Mouse (Mus musculus) forebrain, embryonic 10.5 days (tissue): Measurements from ENCODE around the gene Spdye4a. TPM values are rescaled to one million over a fixed set of nuclear protein-coding genes. Genes with fewer than 3 reads are reported as not detected.
A peak's percentile ranks its signal among the peaks of the same experiment; 100 is the strongest.
"Not testable (repeated sequence)": the region's sequence is repeated elsewhere in the genome, so short reads cannot be mapped to it uniquely, and the experiment has no call there.

ENCODE experiments used
- DNase-seq: peaks from one replicate; pipeline ENCODE4 v3.0.0-alpha.2; 2017; ENCODE audit warnings: low spot score; ENCODE audit errors: extremely low spot score
- H3K27ac ChIP-seq: fragments of 300-500 bp; sonication (generic); 2 replicates; pipeline ENCODE4 v1.5.1; 2016; ENCODE audit warnings: mild to moderate bottlenecking
- H3K27me3 ChIP-seq: fragments of 300-500 bp; sonication (generic); 2 replicates; pipeline ENCODE4 v1.6.1; 2016; ENCODE audit warnings: mild to moderate bottlenecking; ENCODE audit not compliant: poor library complexity, severe bottlenecking
- H3K36me3 ChIP-seq: fragments of 300-500 bp; sonication (generic); replicated peaks from 2 replicates; pipeline ENCODE4 v1.6.1; 2016; ENCODE audit warnings: mild to moderate bottlenecking, moderate library complexity
- H3K4me1 ChIP-seq: fragments of 300-500 bp; sonication (generic); 2 replicates; pipeline ENCODE4 v1.6.1; 2016
- H3K4me3 ChIP-seq: fragments of 300-500 bp; sonication (generic); 2 replicates; pipeline ENCODE4 v1.5.1; 2016; ENCODE audit warnings: mild to moderate bottlenecking, moderate library complexity
- H3K9me3 ChIP-seq: fragments of 300-500 bp; sonication (generic); 2 replicates; pipeline ENCODE4 v1.6.1; 2016; ENCODE audit warnings: mild to moderate bottlenecking, moderate library complexity
- WGBS: fragments of 180-500 bp; shearing (Covaris S2); methylation state at CpG from one replicate; pipeline ENCODE4 v1.1.7; 2016; 5-methylcytosine and 5-hydroxymethylcytosine counted together
- polyA plus RNA-seq: library from polyadenylated mRNA; unstranded; fragments of >200 nt; fragmentation: Nextera tagmentation; extraction: Ambion mirVana; gene quantifications from 2 replicates; pipeline ENCODE4 v1.2.1, GENCODE M21; 2016

Spdye4a gene
- polyA plus RNA-seq, 1 experiment from 2014 or later, result not detected

DNA sequence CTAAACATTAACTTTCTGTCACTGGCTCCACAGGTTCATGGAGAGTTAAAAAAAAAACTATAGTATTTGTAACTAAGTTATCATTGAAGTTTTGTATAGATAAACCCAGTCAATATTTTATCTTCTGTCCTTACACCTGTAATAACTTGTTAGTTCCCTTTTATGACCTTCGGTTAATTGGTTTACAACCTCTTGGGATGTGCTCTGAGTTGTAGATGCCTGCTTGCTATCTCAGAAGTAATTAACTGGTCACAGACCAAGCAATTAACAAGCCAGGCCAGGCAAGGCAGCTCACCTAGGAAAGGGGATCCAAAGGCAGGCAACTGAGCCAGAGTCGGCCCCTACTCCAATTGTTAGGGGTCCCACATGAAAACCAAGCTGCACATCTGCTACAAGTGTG, 12.9 kb downstream of the Spdye4a start:
- Histone ChIP-seq H3K4me1 (no peaks in the 10 kb centered on the region), H3K9me3 (peaks cover 3% of the 10 kb centered on the region), H3K36me3 (no peaks in the 10 kb centered on the region), H3K27ac (no peak overlapping the region), H3K4me3 (no peak overlapping the region), H3K27me3 (no peaks in the 10 kb centered on the region)
- WGBS, result 91% methylated on average over 2 of the region's 2 CpGs
- DNase-seq, result no peak

DNA sequence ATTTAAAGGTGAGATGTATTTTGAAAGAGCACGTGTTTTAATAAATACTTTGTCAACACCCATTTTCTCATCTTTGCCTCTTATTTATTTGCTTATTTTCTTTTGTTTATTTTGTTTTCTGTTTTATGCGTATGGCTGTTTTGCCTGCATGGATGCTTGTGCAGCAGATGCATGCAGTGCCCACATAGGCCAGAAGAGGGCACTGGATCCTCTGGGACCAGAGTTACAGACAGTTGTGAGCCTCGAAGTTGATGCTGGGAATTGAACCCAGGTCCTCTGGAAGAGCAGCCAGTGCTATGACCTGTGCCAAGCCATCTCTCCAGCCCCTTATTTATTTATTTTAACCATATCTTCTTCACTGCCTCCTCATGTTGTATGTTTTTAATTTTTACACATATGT, 21.7 kb downstream of the Spdye4a start:
- no peak for DNase-seq
- H3K4me3 ChIP-seq, result no peak overlapping the region
- no peaks in the 10 kb centered on the region for H3K27me3 ChIP-seq
- H3K36me3 ChIP-seq, result no peaks in the 10 kb centered on the region
- no peaks in the 10 kb centered on the region for H3K4me1 ChIP-seq
- no peak overlapping the region for H3K27ac ChIP-seq
- H3K9me3 ChIP-seq, result peaks cover 16% of the 10 kb centered on the region
- WGBS, result 72% methylated on average over 3 of the region's 3 CpGs

DNA sequence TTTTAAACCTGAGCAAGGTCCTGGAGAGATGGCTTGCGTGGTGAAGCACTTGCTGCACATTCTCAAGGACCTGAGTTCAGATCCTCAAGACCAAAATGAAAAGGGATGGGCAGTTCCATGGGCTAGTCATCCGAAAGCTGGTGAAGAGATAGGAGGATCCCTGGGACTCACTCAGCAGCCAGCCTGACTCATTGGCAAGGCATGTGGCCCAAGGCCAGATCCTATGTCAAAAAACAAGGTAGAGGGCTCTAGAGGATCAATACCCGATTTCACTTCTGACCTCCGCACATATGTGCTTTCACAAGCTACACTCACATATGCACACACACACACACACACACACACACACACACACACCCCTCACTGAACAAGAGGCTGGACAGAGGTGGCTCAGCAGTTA, 30.2 kb downstream of the Spdye4a start:
- Histone ChIP-seq H3K27ac (no peak overlapping the region), H3K4me1 (no peaks in the 10 kb centered on the region), H3K27me3 (no peaks in the 10 kb centered on the region), H3K36me3 (no peaks in the 10 kb centered on the region), H3K4me3 (no peak overlapping the region), H3K9me3 (no peaks in the 10 kb centered on the region)
- DNase-seq, result no peak
- WGBS, result 88% methylated on average over 4 of the region's 4 CpGs

DNA sequence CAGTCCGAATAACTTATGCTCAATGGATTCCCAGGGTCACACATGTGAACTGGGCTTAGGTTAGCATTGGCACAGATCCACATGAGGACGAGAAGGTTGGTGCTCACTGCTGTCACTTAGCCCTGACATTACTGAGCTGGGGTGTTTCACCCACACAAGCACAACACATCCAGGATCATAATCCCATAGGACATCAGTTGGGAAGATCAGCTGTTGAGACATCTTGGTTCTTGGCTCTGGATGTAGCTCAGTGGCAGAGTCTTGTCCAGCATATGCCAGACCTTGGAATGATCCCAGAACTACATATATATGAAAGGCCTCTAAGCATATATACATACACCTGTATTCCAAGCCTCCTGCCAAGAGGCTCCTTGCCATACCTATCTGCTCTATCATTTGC, 31.5 kb downstream of the Spdye4a start:
- H3K36me3 ChIP-seq, result no peaks in the 10 kb centered on the region
- no peaks in the 10 kb centered on the region for H3K4me1 ChIP-seq
- H3K4me3 ChIP-seq, result no peak overlapping the region
- H3K27me3 ChIP-seq, result no peaks in the 10 kb centered on the region
- no peak overlapping the region for H3K27ac ChIP-seq
- DNase-seq, result no peak
- 88% methylated on average over 2 of the region's 2 CpGs for WGBS
- H3K9me3 ChIP-seq, result no peaks in the 10 kb centered on the region

DNA sequence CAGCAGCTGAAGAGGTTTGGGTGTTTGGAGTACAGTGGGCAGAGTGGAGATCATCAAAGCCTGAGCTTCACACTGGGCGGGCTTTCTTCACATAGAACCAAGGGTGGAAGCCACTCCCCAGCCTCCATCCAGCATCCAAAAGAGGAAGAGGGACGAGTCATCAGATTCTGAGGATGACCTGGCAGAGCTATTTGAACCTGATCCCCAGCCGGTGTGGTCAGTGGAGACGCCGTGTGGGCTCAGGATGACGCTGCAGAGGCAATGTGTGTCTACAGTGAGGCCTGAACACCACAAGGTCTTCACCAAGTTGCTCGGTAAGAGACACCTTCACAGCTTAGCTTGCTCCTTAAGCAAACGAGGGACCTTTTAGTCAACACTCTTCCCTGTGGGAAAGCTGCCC, 31.9 kb downstream of the Spdye4a start:
- not testable (repeated sequence) for H3K27ac ChIP-seq, DNase-seq, H3K36me3 ChIP-seq, H3K4me1 ChIP-seq, H3K9me3 ChIP-seq, H3K27me3 ChIP-seq, H3K4me3 ChIP-seq
- 79% methylated on average over 8 of the region's 8 CpGs for WGBS

DNA sequence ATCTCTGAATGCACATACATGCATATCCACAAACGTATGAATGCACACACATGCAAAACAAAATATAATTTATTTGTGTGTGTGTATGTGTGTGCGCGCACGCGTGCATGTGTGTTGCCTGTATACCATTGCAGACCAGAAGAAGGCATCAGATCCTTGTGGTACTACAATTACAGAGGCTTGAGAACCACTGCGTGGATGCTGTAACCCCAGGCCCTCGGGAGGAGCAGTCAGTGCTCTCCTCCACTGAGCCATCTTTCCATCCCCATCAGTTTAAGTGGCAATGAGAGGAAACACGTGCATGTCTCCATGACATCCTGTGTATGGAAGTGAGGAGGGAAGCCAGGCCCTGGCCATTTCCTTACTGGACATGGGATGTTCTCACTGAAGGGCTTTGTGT, 33.9 kb downstream of the Spdye4a start:
- WGBS, result 90% methylated on average over 8 of the region's 8 CpGs
- Histone ChIP-seq H3K27ac (no peak overlapping the region), H3K9me3 (no peaks in the 10 kb centered on the region), H3K27me3 (no peaks in the 10 kb centered on the region), H3K36me3 (no peaks in the 10 kb centered on the region), H3K4me1 (no peaks in the 10 kb centered on the region), H3K4me3 (no peak overlapping the region)
- no peak for DNase-seq

DNA sequence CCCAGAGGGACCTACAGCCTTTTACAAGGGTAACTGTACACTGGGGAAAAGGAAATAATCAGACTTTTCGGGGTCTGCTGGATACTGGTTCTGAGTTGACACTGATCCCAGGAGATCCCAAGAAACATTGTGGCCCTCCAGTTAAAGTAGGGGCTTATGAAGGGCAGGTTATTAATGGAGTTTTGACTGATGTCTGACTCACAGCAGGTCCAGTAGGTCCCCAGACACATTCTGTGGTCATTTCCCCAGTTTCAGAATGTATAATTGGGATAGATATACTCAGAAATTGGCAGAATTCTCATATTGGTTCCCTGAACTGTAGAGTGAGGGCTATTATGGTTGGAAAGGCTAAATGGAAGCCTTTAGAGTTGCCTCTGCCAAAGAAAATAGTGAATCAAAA, 38.7 kb downstream of the Spdye4a start:
- H3K4me3 ChIP-seq, DNase-seq, H3K27me3 ChIP-seq, H3K27ac ChIP-seq, H3K4me1 ChIP-seq, H3K9me3 ChIP-seq, H3K36me3 ChIP-seq: not testable (repeated sequence)
- WGBS, result 92% methylated on average over 1 of the region's 1 CpGs

DNA sequence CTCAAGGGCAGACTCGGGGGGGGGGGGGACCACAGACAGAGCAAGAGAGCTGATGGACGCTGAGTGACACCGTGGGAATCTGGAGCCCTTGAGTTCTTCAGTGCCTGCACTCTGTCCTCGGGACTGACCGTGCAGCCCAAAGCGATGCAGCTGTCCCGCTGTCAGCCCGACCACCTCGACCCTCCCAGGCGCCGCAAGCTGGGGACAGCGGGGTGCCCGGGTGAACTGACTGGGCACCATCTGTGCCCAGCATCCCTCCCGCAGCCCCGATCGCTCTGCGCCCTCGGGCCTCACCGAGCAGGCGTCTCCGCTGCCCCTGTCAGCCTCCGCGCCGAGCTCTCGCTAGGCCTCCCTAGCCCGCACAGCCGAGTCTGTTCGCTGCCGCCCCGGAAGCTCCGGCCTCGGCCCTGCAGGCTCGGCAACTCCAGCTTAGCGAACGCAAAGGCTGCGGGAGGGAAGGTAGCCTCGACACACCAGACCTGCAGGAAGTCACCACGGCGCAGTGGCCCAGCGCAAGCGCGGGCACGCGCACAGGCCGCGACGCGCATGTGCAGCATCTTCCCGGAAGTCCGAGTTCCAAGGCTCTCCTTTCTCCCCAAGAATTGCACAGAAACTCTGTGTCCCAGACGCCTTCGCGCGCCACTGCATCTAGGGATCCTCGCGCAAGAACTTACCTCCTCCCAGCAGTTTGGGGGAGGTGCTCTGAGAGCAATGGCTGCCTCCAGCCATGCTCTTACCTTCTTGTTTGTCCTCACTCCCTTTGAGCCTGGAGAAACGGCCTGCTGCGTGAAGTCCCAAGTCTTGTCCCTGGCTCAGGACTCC, 46.2 kb downstream of the Spdye4a start, which contains the start of the genes Rbak and Spdye4b:
TSS of gene Rbak (minus strand) at position 521 of the 822 bp plus-strand sequence.
TSS of gene Spdye4b (plus strand) at position 763 of the 822 bp plus-strand sequence.
- under 1% methylated on average over 58 of the region's 58 CpGs for WGBS

DNA sequence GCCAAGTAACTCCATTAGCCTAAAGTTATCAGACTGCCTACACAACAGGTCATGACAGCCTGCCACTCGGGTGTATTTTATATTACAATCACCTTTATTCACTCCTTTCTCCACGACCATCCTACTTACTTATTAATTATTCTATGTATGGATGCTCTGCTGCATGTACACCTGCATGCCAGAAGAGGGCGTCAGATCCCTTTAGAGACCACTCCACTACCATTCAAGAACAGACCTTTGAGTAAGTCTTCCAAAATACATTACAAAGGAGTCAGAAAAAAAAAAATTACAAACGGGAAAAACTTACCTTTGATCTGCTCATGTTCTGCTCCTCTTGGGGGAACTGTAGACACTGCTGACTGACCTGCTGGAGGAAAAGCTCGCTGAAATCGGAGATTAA, 47.5 kb downstream of the Spdye4a start:
- peaks cover 8% of the 10 kb centered on the region; the same call in 1 of the 2 replicates for H3K9me3 ChIP-seq
- no peak for DNase-seq
- H3K36me3 ChIP-seq, result peaks cover 47% of the 10 kb centered on the region
- no peaks in the 10 kb centered on the region for H3K27me3 ChIP-seq
- no peak overlapping the region for H3K27ac ChIP-seq
- WGBS, result 45% methylated on average over 6 of the region's 6 CpGs
- peaks cover 15% of the 10 kb centered on the region for H3K4me1 ChIP-seq
- H3K4me3 ChIP-seq, result peak overlapping the region; percentile 87; the same call in 1 of the 2 replicates

More for the DNA sequence above, 46.2 kb downstream of the Spdye4a start, which contains the start of the genes Rbak and Spdye4b:
- peak; percentile 93 for DNase-seq
- Histone ChIP-seq H3K36me3 (peaks cover 34% of the 10 kb centered on the region), H3K4me1 (peaks cover 15% of the 10 kb centered on the region), H3K27ac (peak within 1 kb of the TSS; percentile 89), H3K4me3 (peak within 1 kb of the TSS; percentile 87), H3K27me3 (no peaks in the 10 kb centered on the region), H3K9me3 (peaks cover 8% of the 10 kb centered on the region; the same call in 1 of the 2 replicates)

DNA sequence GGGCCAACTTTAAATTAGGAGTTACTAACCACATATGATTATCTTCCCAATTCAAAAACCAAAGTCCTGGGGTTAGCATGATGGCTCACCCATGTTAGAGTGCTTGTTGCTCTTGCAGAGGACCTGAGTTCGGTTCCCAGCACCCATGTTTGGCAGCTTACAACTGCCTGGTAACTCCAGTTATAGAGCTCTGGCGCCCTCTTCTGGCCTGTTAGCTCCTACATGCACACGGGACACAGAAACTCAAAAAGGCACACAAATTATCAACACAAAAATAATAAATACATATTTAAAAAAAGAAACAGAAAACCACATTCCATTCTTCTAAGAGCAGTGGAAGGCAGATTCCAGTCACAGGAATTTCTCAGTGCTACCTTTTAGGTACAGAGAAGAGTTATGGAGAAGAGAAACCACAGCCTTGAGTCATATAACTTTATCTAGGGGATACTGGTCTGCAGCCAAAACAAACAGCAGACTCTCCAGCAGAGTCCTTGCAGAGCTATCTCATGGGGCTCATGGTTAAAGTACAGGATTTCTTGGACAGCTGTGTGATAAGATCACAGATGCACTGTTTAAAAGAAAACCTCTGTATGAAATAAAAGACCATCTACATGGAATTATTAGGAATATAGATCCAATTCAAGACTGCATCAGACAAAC, 49.0 kb downstream of the Spdye4a start:
- 94% methylated on average over 3 of the region's 3 CpGs for WGBS
- Histone ChIP-seq H3K27me3 (no peaks in the 10 kb centered on the region), H3K9me3 (peaks cover 13% of the 10 kb centered on the region; the same call in 1 of the 2 replicates), H3K4me3 (no peak overlapping the region), H3K4me1 (peaks cover 15% of the 10 kb centered on the region), H3K36me3 (peaks cover 62% of the 10 kb centered on the region), H3K27ac (no peak overlapping the region)
- no peak for DNase-seq

DNA sequence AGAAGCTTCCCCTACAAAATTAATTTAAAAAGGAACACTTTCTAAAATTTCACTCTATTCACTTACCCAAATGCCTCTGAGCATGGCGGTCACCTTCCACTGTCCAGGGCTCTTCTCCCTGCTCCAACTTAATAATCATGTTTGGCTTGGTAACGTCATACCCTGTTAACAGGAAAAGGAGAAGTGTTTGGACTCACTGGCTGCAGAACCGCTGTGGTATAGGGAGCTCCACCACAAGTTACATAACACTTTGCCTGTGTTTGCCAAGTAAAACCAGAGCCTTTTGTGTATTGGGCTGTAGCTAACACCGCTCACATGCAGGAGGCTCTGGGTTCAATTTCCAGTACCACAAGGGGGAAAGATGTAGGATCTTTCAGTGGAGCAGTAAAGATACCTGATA, 50.7 kb downstream of the Spdye4a start:
- 97% methylated on average over 4 of the region's 4 CpGs for WGBS
- Histone ChIP-seq H3K4me3 (no peak overlapping the region), H3K36me3 (peaks cover 79% of the 10 kb centered on the region), H3K4me1 (peaks cover 15% of the 10 kb centered on the region), H3K27me3 (no peaks in the 10 kb centered on the region), H3K27ac (no peak overlapping the region), H3K9me3 (peaks cover 13% of the 10 kb centered on the region; the same call in 1 of the 2 replicates)
- DNase-seq, result no peak
